Mouse (Mus musculus) G1E (cell line): ENCODE results near the gene Lhx3.

Experiments used
- CTCF ChIP-seq: IDR thresholded peaks from 2 replicates; pipeline ENCODE4 v1.5.1; 2012; ENCODE audit warnings: low read depth, low read length, inconsistent platforms, mixed read lengths
- GATA2 ChIP-seq: IDR thresholded peaks from 2 replicates; pipeline ENCODE4 v1.6.1; 2012; ENCODE audit warnings: low read depth, low read length, inconsistent platforms, borderline replicate concordance

- TF ChIP-seq CTCF (no peak), GATA2 (no peak)
These were observed 26.7 kb upstream of the Lhx3 start for GRCm38 (mm10) chr2:26234771-26235170.
